Mouse (Mus musculus): ENCODE data around the gene Paf1.

Gene Paf1

DNA sequence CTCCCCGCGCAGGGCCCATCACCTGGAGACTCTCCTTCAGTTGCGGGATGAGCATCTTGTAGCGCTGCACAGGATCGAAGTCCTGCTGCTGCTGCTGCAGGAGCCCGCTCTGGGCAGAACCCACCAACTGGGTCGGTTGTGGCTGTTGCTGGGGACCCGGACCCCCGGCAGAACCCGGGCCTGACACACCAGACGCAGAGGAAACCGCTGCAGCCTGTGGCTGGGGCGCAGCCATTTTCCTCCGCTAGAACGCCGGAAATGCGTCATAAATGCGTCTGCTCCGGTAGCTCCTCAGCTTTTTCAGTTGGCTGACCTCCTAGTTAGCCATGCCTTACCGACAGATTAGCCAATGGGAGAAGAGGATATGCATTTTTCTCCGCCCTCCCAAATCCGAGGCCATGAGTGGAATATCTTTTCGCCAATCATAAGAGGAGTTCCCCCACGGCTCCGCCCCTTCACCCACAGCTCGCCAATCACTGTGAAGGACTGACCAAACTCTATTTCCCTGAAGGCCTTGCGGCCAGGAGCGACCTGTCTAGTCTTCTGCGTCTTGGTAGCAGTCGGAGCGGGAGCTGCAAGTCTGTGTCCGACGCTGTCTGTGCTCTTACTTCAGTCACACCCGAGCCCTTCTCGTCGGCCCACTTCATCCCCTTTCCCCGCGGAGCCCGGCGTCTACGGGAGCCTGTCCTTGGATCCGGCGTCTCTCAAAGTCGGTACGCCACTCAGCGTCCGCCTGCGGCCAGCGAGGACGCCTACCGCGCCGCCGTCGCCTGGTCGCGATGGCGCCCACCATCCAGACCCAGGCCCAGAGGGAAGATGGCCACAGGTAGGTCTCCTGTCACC, at the start of gene Paf1, which contains the start of gene Med29:
Paf1 (plus strand) TSS at position 523 of the 843 bp plus-strand sequence.
Med29 (minus strand) TSS at position 280 of the 843 bp plus-strand sequence.
- DNase-seq (ENCODE audit: low spot score in 2 of 2): peak; percentile 96 to 98

GRCm38 (mm10) chr7:28344637-28345036, 48.1 kb upstream of the Paf1 start:
- DNase-seq (ENCODE audit: low spot score in 2 of 2): peak; percentile 50 to 63

- DNase-seq (ENCODE audit: low spot score in 2 of 2): no peak
These were observed 45.0 kb upstream of the Paf1 start for GRCm38 (mm10) chr7:28347746-28348145.

- DNase-seq (ENCODE audit: low spot score in 2 of 2): no peak
These were observed 44.1 kb upstream of the Paf1 start for GRCm38 (mm10) chr7:28348601-28349000.

DNA sequence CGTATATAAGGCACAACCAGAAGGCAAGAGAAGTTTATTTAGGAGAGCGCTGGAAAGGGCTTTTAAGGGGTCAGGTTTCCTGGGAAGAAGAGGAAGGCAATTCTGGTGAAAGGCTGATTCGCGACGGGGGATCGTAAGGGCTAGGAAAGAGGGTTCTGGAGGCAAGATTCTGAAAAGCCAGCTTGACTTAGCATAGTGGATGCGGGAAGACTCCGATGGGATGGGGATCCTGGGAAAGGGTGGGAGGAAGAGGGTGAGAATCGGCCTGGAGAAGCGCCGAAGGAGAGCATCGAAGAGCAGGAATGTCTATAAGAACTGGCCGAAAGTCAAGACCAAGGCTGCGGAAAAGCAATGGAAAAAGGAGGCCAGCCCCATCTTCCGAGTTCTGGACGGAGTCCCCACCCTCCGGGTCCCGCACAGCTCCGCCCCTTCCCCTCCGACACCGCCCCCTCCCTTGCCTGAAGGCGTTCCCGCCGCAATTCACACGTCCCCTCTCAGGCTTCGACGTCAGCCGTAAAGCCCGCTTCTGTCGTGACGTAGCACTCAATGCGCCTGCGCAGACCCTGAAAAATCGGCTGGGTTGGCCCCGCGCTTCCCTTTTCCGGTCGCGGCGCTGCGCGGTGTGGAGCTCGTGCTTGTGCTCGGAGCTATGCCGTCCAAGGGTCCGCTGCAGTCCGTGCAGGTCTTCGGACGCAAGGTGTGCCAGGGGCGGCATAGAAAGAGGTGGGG, 42.4 kb upstream of the Paf1 start, which contains the start of gene Rps16:
Rps16 (plus strand) TSS at position 498 of the 729 bp plus-strand sequence.
- DNase-seq (ENCODE audit: low spot score in 2 of 2): peak; percentile 98 to 99

DNA sequence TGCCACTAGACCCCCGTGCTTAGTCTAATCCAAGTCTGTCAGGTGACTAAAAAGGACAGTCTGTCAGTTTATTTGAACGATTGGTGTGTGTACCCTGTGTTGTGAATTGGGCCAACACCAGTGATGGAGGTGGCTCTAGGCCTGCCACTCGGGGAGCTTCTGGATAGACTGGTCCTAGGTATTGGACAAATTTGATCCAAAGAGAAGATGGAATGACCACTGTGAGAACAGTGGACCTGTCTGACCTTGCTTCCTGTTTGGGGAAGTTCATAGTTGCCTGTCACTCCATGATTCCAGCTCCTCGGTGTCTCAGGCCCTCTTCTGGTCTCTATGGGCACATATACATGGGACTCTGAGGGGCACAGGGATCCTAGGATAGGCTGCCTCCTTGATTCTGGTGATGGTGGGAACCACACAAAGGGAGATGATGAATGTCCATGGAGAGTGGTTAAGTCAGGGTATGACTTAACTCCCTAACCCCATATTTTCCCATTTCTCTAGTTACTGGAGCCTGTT, 41.0 kb upstream of the Paf1 start:
- no peak for DNase-seq (ENCODE audit: low spot score in 2 of 2)

DNA sequence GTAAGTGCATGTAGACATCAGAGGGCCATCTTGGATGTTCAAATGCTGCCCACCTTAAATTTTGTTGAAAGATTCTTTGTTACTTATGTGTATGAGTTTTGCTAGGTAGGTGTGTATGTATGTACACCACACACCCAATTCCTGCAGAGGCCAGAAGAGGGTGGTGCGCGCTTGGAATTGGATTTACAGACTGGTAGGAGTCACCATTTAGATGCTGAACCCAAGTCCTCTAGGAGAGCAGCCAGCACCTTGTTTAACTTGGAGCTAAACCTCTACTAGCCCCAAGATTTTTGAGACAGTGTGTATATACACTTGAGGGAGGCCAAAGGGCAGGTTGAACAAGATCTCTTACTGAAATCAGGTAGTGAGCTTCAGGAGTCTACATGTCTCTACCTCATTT, 39.5 kb upstream of the Paf1 start:
- no peak for DNase-seq (ENCODE audit: low spot score in 2 of 2)

- DNase-seq (ENCODE audit: low spot score in 2 of 2): no peak
These were observed 38.6 kb upstream of the Paf1 start for GRCm38 (mm10) chr7:28354113-28354581.

DNA sequence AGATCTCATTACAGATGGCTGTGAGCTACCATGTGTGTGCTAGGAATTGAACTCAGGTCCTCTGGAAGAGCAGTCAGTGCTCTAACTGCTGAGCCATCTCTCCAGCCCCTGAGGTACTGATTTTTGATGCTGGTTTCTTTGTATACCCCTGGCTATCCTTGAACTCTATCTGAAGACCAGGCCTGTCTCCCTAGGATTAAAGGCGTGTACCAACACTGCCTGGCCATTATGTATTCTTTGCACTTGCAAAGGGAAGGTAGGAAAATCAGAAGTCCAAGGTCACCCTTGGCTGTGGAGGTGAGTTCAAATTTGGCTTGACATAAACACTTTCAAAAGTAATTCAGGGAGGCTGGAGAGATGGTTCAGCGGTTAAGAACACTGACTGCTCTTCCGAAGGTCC, 38.2 kb upstream of the Paf1 start:
- no peak for DNase-seq (ENCODE audit: low spot score in 2 of 2)

DNA sequence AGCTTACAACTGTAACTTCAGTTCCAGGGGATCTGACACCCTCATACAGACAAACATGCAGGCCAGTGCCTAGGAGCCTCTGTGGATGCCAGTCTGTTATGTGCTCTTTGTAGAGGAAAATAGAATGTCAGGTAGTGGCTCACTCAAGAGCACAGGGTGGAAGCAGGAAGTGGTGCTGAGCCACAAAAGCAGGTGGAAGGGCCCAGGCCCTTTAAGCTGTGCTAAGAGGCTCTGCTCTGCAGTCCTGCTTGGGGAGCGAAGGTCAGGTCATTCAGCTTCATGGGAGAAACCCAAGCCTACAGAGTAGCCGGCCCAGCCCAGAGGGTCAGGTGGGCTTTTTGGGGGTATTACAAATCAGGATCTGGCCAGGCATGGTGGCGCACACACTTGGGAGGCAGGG, 37.5 kb upstream of the Paf1 start:
- DNase-seq (ENCODE audit: low spot score in 2 of 2): no peak

DNA sequence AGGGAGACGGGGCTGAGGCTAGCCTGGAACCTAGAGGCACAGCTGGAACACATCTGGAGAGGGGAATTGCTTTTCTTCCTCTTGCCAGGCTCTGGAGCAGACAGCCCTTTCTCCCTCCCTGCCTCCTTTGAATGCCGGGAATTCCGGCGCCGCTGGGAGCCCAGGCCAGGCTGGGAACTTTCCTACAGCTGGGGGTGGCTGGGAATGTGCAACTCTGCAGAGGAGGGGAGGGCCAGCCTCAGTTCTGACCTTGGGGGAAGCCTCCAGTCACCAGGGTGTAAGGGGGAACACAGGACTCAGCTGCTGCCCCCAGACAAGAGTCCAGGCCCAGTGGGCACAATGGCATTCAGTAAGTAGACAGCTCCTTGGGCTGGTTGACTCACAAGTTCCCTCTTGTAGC, 35.8 kb upstream of the Paf1 start:
- DNase-seq (ENCODE audit: low spot score in 2 of 2): no peak

GRCm38 (mm10) chr7:28357984-28358383, 34.8 kb upstream of the Paf1 start:
- no peak for DNase-seq (ENCODE audit: low spot score in 2 of 2)

- DNase-seq (ENCODE audit: low spot score in 2 of 2): no peak
These were observed 34.3 kb upstream of the Paf1 start for GRCm38 (mm10) chr7:28358431-28358830.

DNA sequence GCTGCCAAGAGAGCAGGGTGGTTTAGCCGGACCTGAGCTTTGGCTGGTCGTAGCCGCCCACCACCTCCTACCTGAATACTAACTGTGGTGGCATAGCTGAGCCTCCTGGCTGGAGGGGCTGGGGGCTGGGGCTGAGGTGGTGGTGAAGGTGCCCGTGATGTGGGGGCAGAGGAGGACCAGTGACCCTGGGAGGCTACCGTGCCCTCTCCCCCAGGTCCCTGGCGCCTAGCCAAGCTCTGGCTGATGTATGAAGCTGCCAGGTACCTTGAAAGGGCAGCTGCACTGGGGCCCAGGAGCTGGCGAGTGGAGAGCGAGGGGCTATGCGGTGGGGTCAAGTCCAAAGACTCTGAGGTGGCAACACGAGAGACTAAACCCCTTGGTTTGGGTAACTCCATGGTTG, 32.9 kb upstream of the Paf1 start:
- no peak for DNase-seq (ENCODE audit: low spot score in 2 of 2)

DNA sequence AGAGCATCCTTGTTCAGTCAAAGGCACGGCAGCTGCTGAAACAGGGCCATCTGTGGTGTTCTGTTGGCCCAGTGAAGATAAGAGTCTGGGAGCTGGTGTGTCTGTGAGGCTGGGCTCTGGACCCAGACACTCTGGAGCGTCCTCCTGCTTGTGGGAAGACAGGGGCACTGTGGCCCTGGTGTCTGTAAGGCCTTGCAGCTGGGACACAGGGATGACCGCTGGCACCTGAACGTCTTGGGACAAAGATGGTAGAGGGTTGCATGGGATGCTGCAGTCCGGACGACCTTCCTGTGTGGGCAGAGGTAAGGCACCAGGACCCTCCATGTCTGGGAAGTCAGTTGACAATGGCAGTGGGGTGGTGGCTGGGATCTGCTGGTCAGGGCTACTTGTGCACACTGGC, 32.5 kb upstream of the Paf1 start:
- DNase-seq (ENCODE audit: low spot score in 2 of 2): no peak

DNA sequence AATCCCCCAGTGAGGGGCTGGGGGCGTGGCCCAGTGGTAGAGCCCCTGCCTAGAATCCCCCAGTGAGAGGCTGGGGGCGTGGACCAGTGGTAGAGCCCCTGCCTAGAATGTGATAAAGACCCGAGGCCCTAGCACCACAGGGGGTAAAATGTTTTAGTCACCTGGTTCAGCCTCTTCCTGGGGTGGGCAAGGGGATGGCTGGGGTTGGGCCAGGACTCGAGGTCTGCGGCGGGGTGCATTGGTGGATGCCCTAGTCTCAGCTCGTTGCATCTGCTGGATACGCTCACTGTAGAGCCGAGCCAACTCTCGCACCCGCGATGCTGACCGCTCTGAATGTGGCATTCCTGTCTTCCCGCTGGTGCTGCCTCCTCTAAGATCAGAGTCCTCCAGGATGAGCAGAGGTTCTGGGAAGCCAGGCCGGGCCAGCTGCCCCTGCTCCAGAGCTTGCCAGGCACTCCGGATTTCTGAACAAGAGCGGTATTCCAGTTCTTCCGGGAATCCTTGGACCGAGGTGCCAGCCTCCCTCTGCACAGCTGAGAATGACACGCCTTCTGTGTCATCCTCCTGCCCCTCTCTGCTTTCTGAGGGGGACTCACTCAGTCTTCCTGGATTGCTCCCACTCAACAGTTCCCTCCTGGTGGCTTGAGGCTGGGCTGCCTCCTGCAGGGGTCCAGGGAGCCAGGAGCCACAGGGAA, 31.0 kb upstream of the Paf1 start:
- no peak for DNase-seq (ENCODE audit: low spot score in 2 of 2)

GRCm38 (mm10) chr7:28362441-28363060, 30.2 kb upstream of the Paf1 start:
- no peak for DNase-seq (ENCODE audit: low spot score in 2 of 2)

GRCm38 (mm10) chr7:28367663-28368275, 25.0 kb upstream of the Paf1 start:
- no peak for DNase-seq (ENCODE audit: low spot score in 2 of 2)

- DNase-seq (ENCODE audit: low spot score in 2 of 2): no peak
These were observed 24.4 kb upstream of the Paf1 start for GRCm38 (mm10) chr7:28368276-28368920.

DNA sequence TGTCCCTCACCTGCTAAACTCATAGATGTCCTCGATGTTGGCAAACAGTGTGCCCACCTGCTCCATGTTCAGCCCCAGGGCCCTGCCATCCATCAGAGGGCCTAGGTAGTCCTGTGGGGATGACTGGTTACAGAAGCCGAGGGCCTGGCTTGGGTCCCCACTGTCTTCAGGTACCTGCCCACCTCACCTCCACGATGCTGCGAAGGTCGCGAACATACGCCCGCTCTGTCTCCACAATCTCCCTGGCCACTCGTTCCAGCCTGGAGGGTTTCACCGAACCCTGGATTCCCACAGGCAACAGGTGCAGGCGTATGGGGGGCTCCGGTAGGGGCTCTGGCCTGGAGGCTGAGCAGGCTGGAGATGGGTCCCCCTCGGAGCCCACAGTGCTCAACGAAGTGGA, 22.7 kb upstream of the Paf1 start:
- no peak for DNase-seq (ENCODE audit: low spot score in 2 of 2)

Measured in frontal cortex, postnatal 36 days (tissue).